Mouse (Mus musculus): Measurements from ENCODE around the gene Lsr.

The Lsr gene

GRCm38 (mm10) chr7:30973251-30973500, at the start of gene Lsr:
Gene Lsr (minus strand): TSS chr7:30973464.
- DNase-seq: no peak

GRCm38 (mm10) chr7:31017104-31017901, 44.0 kb upstream of the Lsr start:
- no peak for DNase-seq

GRCm38 (mm10) chr7:31012971-31013370, 39.7 kb upstream of the Lsr start:
- DNase-seq: no peak

GRCm38 (mm10) chr7:31008889-31009288, 35.6 kb upstream of the Lsr start:
- DNase-seq: no peak

GRCm38 (mm10) chr7:31008175-31008574, 34.9 kb upstream of the Lsr start:
- DNase-seq: no peak

- DNase-seq: no peak
These were observed 34.5 kb upstream of the Lsr start for GRCm38 (mm10) chr7:31007775-31008174.

- DNase-seq: peak; percentile 39
These were observed 29.4 kb upstream of the Lsr start for GRCm38 (mm10) chr7:31002650-31003049.

- DNase-seq: peak; percentile 36
These were observed 27.3 kb upstream of the Lsr start for GRCm38 (mm10) chr7:31000505-31001020.

- no peak for DNase-seq
These were observed 23.2 kb upstream of the Lsr start for GRCm38 (mm10) chr7:30996491-30996890.

GRCm38 (mm10) chr7:30993986-30994385, 20.7 kb upstream of the Lsr start:
- DNase-seq: no peak

- no peak for DNase-seq
These were observed 18.9 kb upstream of the Lsr start for GRCm38 (mm10) chr7:30992148-30992547.

- DNase-seq: no peak
These were observed 15.4 kb upstream of the Lsr start for GRCm38 (mm10) chr7:30988519-30989162.

- no peak for DNase-seq
These were observed 12.1 kb upstream of the Lsr start for GRCm38 (mm10) chr7:30985357-30985756.

- DNase-seq: no peak
These were observed 8.4 kb upstream of the Lsr start for GRCm38 (mm10) chr7:30981703-30982102.

- DNase-seq: peak; percentile 92
These were observed 431 bp upstream of the Lsr start, which contains the start of gene Fam187b for GRCm38 (mm10) chr7:30973501-30974289. Gene Fam187b (plus strand): TSS chr7:30973790.

GRCm38 (mm10) chr7:30972426-30973250, 626 bp downstream of the Lsr start:
- no peak for DNase-seq

GRCm38 (mm10) chr7:30971901-30972300, 1.4 kb downstream of the Lsr start:
- no peak for DNase-seq

- no peak for DNase-seq
These were observed 4.1 kb downstream of the Lsr start for GRCm38 (mm10) chr7:30969174-30969573.

- DNase-seq: no peak
These were observed 4.7 kb downstream of the Lsr start for GRCm38 (mm10) chr7:30968611-30969010.

- DNase-seq: no peak
These were observed 6.6 kb downstream of the Lsr start for GRCm38 (mm10) chr7:30966657-30967056.

GRCm38 (mm10) chr7:30965677-30966076, 7.6 kb downstream of the Lsr start:
- no peak for DNase-seq

GRCm38 (mm10) chr7:30964366-30964765, 8.9 kb downstream of the Lsr start:
- no peak for DNase-seq

- DNase-seq: no peak
These were observed 10.4 kb downstream of the Lsr start for GRCm38 (mm10) chr7:30962862-30963261.

All from thymus, postnatal 25 days (tissue).